Mouse (Mus musculus): ENCODE data around the gene Fads2. TPM values are rescaled to one million over a fixed set of nuclear protein-coding genes. Genes with fewer than 3 reads are reported as not detected.

Fads2 gene
- polyA plus RNA-seq, 1 experiment: 91.5 TPM

DNA sequence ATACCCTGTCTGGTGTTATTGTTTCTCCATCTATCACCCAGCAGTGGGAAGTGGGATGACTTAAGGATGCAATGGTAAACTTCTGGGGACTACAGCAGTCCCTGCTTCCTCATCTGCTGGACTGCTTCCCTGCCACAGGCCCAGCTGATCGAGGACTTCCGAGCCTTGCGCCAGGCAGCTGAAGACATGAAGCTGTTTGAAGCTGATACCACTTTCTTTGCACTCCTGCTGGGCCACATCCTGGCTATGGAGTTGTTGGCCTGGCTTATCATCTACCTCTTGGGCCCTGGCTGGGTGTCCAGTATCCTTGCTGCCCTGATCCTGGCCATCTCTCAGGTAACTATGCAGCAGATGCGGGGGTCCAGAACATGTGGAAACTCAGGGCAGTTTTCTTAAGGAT is 48.8 kb downstream of the Fads2 start:
- no peak overlapping the region for H3K27ac ChIP-seq (ENCODE audit: control insufficient read depth, insufficient read depth, low read depth, low read length)
- TF ChIP-seq CTCF (IDR thresholded peaks at IDR 0.05; ENCODE audit: control insufficient read depth, insufficient read depth, insufficient replicate concordance, low read depth, low read length) (no peak), POLR2A (IDR thresholded peaks at IDR 0.05; ENCODE audit: control insufficient read depth, low read depth, low read length) (no peak)
- H3K4me1 ChIP-seq (ENCODE audit: control insufficient read depth, insufficient read depth, low read length): no peaks in the 10 kb centered on the region; the same call in 1 of the 2 replicates
- H3K36me3 ChIP-seq (ENCODE audit: control insufficient read depth, insufficient read depth, low read length): no peaks in the 10 kb centered on the region
- H3K4me3 ChIP-seq (ENCODE audit: control insufficient read depth, low read depth, low read length): peak overlapping the region; percentile 41; the same call in 1 of the 2 replicates
- no peaks in the 10 kb centered on the region for H3K27me3 ChIP-seq (ENCODE audit: control insufficient read depth, insufficient read depth, low read length)

DNA sequence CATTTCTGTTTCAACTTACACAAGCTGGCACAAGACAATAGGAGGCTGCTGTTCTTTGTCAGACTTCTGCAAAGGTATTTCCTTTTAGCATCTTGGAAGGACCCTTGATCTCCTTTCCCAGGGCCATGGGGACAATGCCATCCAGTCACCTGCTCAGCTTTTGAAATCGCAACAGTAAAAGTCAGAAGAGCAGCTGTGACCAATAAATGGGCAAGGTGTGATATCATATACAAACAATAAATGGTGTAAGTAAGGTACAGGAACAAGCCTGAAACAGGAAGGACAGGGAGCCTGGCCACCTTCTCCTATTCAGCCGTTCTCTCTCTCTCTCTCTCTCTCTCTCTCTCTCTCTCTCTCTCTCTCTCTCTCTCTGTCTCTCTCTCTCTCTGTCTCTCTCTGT is 51.1 kb downstream of the Fads2 start:
- Histone ChIP-seq H3K36me3 (ENCODE audit: control insufficient read depth, insufficient read depth, low read length) (no peaks in the 10 kb centered on the region), H3K4me1 (ENCODE audit: control insufficient read depth, insufficient read depth, low read length) (no peaks in the 10 kb centered on the region; the same call in 1 of the 2 replicates), H3K27ac (ENCODE audit: control insufficient read depth, insufficient read depth, low read depth, low read length) (no peak overlapping the region), H3K27me3 (ENCODE audit: control insufficient read depth, insufficient read depth, low read length) (no peaks in the 10 kb centered on the region), H3K4me3 (ENCODE audit: control insufficient read depth, low read depth, low read length) (no peak overlapping the region)
- TF ChIP-seq POLR2A (IDR thresholded peaks at IDR 0.05; ENCODE audit: control insufficient read depth, low read depth, low read length): no peak
- no peak for TF ChIP-seq CTCF (IDR thresholded peaks at IDR 0.05; ENCODE audit: control insufficient read depth, insufficient read depth, insufficient replicate concordance, low read depth, low read length)

DNA sequence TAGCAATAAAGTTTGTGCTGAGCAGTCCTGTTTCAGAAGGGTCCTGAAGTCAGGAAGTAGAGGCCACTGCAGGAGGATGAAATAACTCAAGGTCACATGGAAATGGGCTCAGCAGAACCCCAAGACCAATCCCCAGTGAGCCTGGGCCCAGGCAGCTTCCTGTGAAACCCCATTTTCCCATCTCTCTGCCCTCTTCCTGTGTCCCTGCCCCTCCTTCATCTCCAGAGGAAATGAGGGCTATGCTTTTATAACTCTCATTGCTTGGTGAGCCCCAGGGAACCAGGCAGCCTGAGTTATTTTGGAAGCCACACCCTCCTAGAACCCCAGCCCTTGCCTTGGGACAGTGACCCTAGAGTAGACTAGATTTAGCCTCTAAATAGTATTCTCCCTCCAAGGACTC is 52.0 kb downstream of the Fads2 start:
- TF ChIP-seq CTCF (IDR thresholded peaks at IDR 0.05; ENCODE audit: control insufficient read depth, insufficient read depth, insufficient replicate concordance, low read depth, low read length): no peak
- TF ChIP-seq POLR2A (IDR thresholded peaks at IDR 0.05; ENCODE audit: control insufficient read depth, low read depth, low read length): no peak
- Histone ChIP-seq H3K4me3 (ENCODE audit: control insufficient read depth, low read depth, low read length) (no peak overlapping the region), H3K27me3 (ENCODE audit: control insufficient read depth, insufficient read depth, low read length) (no peaks in the 10 kb centered on the region), H3K4me1 (ENCODE audit: control insufficient read depth, insufficient read depth, low read length) (no peaks in the 10 kb centered on the region; the same call in 1 of the 2 replicates), H3K36me3 (ENCODE audit: control insufficient read depth, insufficient read depth, low read length) (no peaks in the 10 kb centered on the region), H3K27ac (ENCODE audit: control insufficient read depth, insufficient read depth, low read depth, low read length) (no peak overlapping the region)

DNA sequence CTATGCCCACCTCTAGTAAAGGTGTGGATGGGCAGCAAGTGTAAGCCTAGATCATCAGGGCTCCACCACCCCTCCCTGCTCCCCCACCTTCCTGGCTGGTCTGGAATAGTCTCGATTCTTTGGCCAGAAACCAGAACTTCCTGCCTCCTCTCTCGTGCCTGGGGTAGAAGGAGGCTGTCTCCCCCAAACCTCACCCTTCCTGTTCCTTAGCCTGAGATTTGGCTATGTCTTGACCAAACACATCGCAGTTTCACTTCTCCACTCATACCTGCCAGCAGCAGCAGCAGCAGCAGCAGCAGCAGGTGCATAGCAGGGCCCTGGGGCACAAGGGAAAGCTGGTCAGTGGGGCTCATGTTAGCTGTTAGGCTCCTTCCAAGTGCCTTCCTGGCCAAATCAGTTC is 54.6 kb downstream of the Fads2 start:
- H3K27me3 ChIP-seq (ENCODE audit: control insufficient read depth, insufficient read depth, low read length): no peaks in the 10 kb centered on the region
- H3K27ac ChIP-seq (ENCODE audit: control insufficient read depth, insufficient read depth, low read depth, low read length): no peak overlapping the region
- TF ChIP-seq CTCF (IDR thresholded peaks at IDR 0.05; ENCODE audit: control insufficient read depth, insufficient read depth, insufficient replicate concordance, low read depth, low read length): no peak
- no peak for TF ChIP-seq POLR2A (IDR thresholded peaks at IDR 0.05; ENCODE audit: control insufficient read depth, low read depth, low read length)
- peaks cover 2% of the 10 kb centered on the region for H3K4me1 ChIP-seq (ENCODE audit: control insufficient read depth, insufficient read depth, low read length)
- no peaks in the 10 kb centered on the region for H3K36me3 ChIP-seq (ENCODE audit: control insufficient read depth, insufficient read depth, low read length)
- no peak overlapping the region for H3K4me3 ChIP-seq (ENCODE audit: control insufficient read depth, low read depth, low read length)

DNA sequence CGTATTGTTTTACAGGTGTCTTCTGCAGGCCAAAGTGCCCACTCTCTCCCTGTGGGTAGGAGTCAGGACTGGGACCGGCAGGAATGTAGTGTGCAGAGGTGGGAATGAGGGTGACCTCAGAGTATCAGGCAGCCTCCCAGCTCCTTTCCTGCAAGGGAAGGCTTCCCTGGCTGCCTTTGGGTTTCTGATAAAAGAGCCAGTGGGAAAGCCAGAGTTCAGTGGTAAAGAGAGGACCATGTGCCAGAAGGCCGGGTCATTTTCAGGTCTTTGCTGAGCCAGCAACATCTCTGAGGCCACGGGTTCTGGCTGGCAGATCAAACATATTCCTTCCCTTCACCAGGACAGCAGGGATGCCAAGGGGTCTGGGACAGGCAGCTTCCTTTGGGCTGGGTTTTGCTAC is 55.2 kb downstream of the Fads2 start:
- Histone ChIP-seq H3K27me3 (ENCODE audit: control insufficient read depth, insufficient read depth, low read length) (no peaks in the 10 kb centered on the region), H3K27ac (ENCODE audit: control insufficient read depth, insufficient read depth, low read depth, low read length) (no peak overlapping the region), H3K36me3 (ENCODE audit: control insufficient read depth, insufficient read depth, low read length) (no peaks in the 10 kb centered on the region), H3K4me3 (ENCODE audit: control insufficient read depth, low read depth, low read length) (no peak overlapping the region), H3K4me1 (ENCODE audit: control insufficient read depth, insufficient read depth, low read length) (peaks cover 6% of the 10 kb centered on the region)
- no peak for TF ChIP-seq POLR2A (IDR thresholded peaks at IDR 0.05; ENCODE audit: control insufficient read depth, low read depth, low read length)
- TF ChIP-seq CTCF (IDR thresholded peaks at IDR 0.05; ENCODE audit: control insufficient read depth, insufficient read depth, insufficient replicate concordance, low read depth, low read length): no peak

DNA sequence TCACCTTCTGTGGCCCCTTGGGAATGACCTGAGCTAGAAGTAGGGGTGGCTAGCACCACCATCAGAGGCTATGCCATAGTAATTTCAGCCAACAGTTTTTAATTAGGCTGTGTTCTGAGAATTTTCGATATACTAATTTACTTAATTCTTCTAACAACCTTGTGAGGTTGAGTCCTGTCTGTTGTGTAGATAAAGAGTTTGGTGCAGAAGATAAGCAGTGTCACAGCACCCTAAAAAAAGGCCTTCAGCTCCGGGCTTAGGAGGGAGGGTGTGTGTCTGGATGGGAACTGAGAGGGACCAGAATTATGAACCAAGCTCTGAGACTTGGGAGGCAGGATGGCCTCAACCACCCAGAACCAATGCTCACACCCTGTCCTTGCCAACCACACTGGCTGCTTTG is 55.8 kb downstream of the Fads2 start:
- TF ChIP-seq POLR2A (IDR thresholded peaks at IDR 0.05; ENCODE audit: control insufficient read depth, low read depth, low read length): no peak
- TF ChIP-seq CTCF (IDR thresholded peaks at IDR 0.05; ENCODE audit: control insufficient read depth, insufficient read depth, insufficient replicate concordance, low read depth, low read length): no peak
- Histone ChIP-seq H3K27me3 (ENCODE audit: control insufficient read depth, insufficient read depth, low read length) (no peaks in the 10 kb centered on the region), H3K27ac (ENCODE audit: control insufficient read depth, insufficient read depth, low read depth, low read length) (no peak overlapping the region), H3K4me1 (ENCODE audit: control insufficient read depth, insufficient read depth, low read length) (peaks cover 6% of the 10 kb centered on the region), H3K36me3 (ENCODE audit: control insufficient read depth, insufficient read depth, low read length) (no peaks in the 10 kb centered on the region), H3K4me3 (ENCODE audit: control insufficient read depth, low read depth, low read length) (no peak overlapping the region)

DNA sequence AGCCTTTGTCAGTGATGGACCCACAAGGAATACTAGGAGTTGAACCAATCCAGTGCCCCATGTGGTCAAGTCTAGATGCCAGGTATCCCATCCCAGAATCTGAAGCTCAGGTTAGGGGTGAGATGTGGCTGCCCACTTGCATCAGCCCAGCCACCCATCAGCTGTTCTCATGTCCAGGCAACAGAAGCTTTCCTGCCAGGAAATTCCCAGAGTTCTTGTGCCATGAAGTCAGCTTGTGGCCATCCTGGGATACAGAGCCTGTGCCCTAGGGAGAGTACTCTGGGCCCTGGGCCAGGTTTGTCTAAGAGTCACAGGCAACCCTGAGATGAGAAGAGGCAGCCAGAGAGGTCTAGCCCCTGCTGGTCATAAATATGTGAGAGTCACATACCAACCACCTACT is 57.9 kb downstream of the Fads2 start:
- no peaks in the 10 kb centered on the region for H3K27me3 ChIP-seq (ENCODE audit: control insufficient read depth, insufficient read depth, low read length)

DNA sequence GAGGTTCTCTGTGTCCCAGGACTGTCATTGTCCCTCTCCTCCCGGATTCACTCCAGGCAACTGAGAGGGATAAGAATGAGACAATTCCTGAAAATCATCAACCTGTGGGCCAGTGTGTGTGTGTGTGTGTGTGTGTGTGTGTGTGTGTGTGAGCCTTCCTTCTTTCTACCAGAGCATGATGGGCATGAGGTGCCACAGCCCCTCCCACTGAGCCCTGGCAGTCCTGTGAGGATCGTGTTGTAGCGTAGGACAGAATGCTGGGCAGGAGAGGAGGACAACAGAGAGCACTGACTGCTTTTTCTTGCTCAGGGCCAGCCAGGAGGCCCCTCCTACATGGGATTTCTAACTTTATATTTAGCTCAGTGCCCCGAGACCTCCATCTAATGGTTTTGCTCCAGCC is 58.7 kb downstream of the Fads2 start:
- no peak for TF ChIP-seq CTCF (IDR thresholded peaks at IDR 0.05; ENCODE audit: control insufficient read depth, insufficient read depth, insufficient replicate concordance, low read depth, low read length)
- no peak for TF ChIP-seq POLR2A (IDR thresholded peaks at IDR 0.05; ENCODE audit: control insufficient read depth, low read depth, low read length)
- no peaks in the 10 kb centered on the region for H3K36me3 ChIP-seq (ENCODE audit: control insufficient read depth, insufficient read depth, low read length)
- no peak overlapping the region for H3K27ac ChIP-seq (ENCODE audit: control insufficient read depth, insufficient read depth, low read depth, low read length)
- no peak overlapping the region for H3K4me3 ChIP-seq (ENCODE audit: control insufficient read depth, low read depth, low read length)
- H3K27me3 ChIP-seq (ENCODE audit: control insufficient read depth, insufficient read depth, low read length): no peaks in the 10 kb centered on the region
- peaks cover 6% of the 10 kb centered on the region for H3K4me1 ChIP-seq (ENCODE audit: control insufficient read depth, insufficient read depth, low read length)

More for the DNA sequence above, 57.9 kb downstream of the Fads2 start:
- no peak overlapping the region for H3K27ac ChIP-seq (ENCODE audit: control insufficient read depth, insufficient read depth, low read depth, low read length)
- no peaks in the 10 kb centered on the region for H3K36me3 ChIP-seq (ENCODE audit: control insufficient read depth, insufficient read depth, low read length)
- H3K4me1 ChIP-seq (ENCODE audit: control insufficient read depth, insufficient read depth, low read length): peaks cover 6% of the 10 kb centered on the region
- H3K4me3 ChIP-seq (ENCODE audit: control insufficient read depth, low read depth, low read length): no peak overlapping the region
- no peak for TF ChIP-seq POLR2A (IDR thresholded peaks at IDR 0.05; ENCODE audit: control insufficient read depth, low read depth, low read length)
- no peak for TF ChIP-seq CTCF (IDR thresholded peaks at IDR 0.05; ENCODE audit: control insufficient read depth, insufficient read depth, insufficient replicate concordance, low read depth, low read length)

All from testis, adult 2 months (tissue).